Mouse (Mus musculus): ENCODE measurements around the gene Scg3. TPM values are rescaled to one million over a fixed set of nuclear protein-coding genes. Genes with fewer than 3 reads are reported as not detected.

Scg3 gene
- total and polyA plus RNA-seq, 3 experiments = not detected

DNA sequence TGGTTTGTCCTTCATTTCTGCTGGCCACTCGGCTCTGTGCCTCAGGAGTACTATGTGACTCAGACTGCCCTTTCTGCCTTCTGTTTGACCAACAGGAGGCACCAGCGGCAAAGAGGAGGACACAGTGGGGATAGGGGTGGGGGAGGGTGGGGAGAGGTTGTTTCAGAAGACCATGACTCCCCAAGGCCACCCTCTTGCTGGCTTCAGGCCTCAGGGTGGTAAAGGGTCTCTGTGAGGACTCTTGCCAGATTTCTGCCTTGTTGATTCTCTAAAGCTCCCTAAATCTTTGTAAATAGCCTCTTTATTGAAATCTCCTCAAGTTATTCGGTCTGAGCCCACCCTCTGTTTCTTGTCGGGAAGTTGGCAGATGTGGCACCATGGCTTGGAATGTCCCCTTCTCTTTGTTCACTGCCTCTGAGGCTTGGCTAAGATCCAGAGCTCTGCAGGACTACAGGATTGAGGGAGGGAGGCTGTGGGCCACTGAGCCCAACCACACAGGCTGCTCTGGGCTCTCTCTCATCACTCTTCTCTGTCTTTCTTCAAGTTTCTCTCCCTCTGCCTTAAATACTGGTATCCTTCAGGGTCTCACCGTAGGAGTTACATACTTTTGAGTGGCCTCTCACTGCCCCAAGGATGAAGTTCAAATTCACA, 84.5 kb downstream of the Scg3 start:
- DNase-seq (ENCODE audit: low read depth, low spot score) = no peak
- H3K9me3 ChIP-seq (replicated peaks; ENCODE audit: insufficient read depth, low read length) = no peaks in the 10 kb centered on the region
- no peak overlapping the region for H3K27ac ChIP-seq (ENCODE audit: control insufficient read depth, low read depth, low read length)
- H3K9ac ChIP-seq (ENCODE audit: control insufficient read depth, low read depth, low read length, poor library complexity, severe bottlenecking) = no peak overlapping the region
- no peaks in the 10 kb centered on the region for H3K79me2 ChIP-seq (ENCODE audit: control insufficient read depth, insufficient read depth, low read length, poor library complexity)
- TF ChIP-seq RAD21 (IDR thresholded peaks at IDR 0.05; ENCODE audit: low read depth, low read length) (no peak), TBP (IDR thresholded peaks at IDR 0.05; ENCODE audit: low read depth, low read length) (no peak), ELF1 (IDR thresholded peaks at IDR 0.05; ENCODE audit: low read depth, low read length) (no peak), MAX (IDR thresholded peaks at IDR 0.05; ENCODE audit: low read length) (no peak), MAFK (IDR thresholded peaks at IDR 0.05; ENCODE audit: borderline replicate concordance, low read depth, low read length) (no peak), NELFE (IDR thresholded peaks at IDR 0.05; ENCODE audit: low read depth, low read length) (no peak), SMC3 (IDR thresholded peaks at IDR 0.05; ENCODE audit: low read depth, low read length) (no peak), E2F4 (IDR thresholded peaks at IDR 0.05; ENCODE audit: borderline replicate concordance, low read depth, low read length) (no peak), ZMIZ1 (IDR thresholded peaks at IDR 0.05; ENCODE audit: low read depth, low read length) (no peak), GABPA (IDR thresholded peaks at IDR 0.05; ENCODE audit: low read depth, low read length) (no peak), POLR2AphosphoS5 (IDR thresholded peaks at IDR 0.05; ENCODE audit: borderline replicate concordance, low read depth, low read length) (no peak)
- no peaks in the 10 kb centered on the region for H3K36me3 ChIP-seq (ENCODE audit: control insufficient read depth in 1 of 2, insufficient read depth in 2 of 2, low read length in 2 of 2)
- H3K27me3 ChIP-seq (ENCODE audit: control insufficient read depth in 1 of 2, insufficient read depth in 2 of 2, low read length in 2 of 2) = peaks cover 0 to 2% of the 10 kb centered on the region in 2 experiments; a peak in 2 of 4 replicates
- H3K4me1 ChIP-seq (ENCODE audit: control insufficient read depth in 1 of 2, insufficient read depth in 2 of 2, low read length in 2 of 2) = no peaks in the 10 kb centered on the region
- H3K4me3 ChIP-seq (ENCODE audit: control insufficient read depth in 1 of 2, insufficient read depth in 1 of 2, low read depth in 2 of 2, low read length in 2 of 2) = no peak overlapping the region

DNA sequence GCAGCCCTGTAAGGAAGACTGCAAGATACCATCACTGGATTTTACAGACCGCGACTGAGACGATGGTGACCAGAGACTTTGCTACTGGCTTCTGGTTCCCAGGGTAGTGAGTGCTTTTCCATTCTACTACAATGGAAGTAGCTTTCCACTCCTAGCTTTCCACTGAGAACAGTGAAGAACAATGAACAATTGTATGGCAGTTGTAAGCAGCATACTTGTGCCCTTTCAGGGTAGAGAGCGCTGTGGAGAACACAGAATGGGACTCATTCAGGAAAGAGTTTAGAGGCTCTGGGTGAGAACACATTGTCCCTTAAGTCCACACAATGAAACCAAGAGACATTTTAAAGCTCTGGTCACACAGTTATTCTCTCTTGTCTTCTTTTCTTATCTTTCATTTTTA, 86.3 kb downstream of the Scg3 start:
- H3K27ac ChIP-seq (ENCODE audit: control insufficient read depth, low read depth, low read length) = no peak overlapping the region
- peaks cover 0 to 3% of the 10 kb centered on the region in 2 experiments; a peak in 2 of 4 replicates for H3K27me3 ChIP-seq (ENCODE audit: control insufficient read depth in 1 of 2, insufficient read depth in 2 of 2, low read length in 2 of 2)
- no peaks in the 10 kb centered on the region for H3K79me2 ChIP-seq (ENCODE audit: control insufficient read depth, insufficient read depth, low read length, poor library complexity)
- no peaks in the 10 kb centered on the region for H3K4me1 ChIP-seq (ENCODE audit: control insufficient read depth in 1 of 2, insufficient read depth in 2 of 2, low read length in 2 of 2)
- no peak overlapping the region for H3K4me3 ChIP-seq (ENCODE audit: control insufficient read depth in 1 of 2, insufficient read depth in 1 of 2, low read depth in 2 of 2, low read length in 2 of 2)
- H3K36me3 ChIP-seq (ENCODE audit: control insufficient read depth in 1 of 2, insufficient read depth in 2 of 2, low read length in 2 of 2) = no peaks in the 10 kb centered on the region
- H3K9ac ChIP-seq (ENCODE audit: control insufficient read depth, low read depth, low read length, poor library complexity, severe bottlenecking) = no peak overlapping the region
- H3K9me3 ChIP-seq (replicated peaks; ENCODE audit: insufficient read depth, low read length) = no peaks in the 10 kb centered on the region
- TF ChIP-seq POLR2AphosphoS5 (IDR thresholded peaks at IDR 0.05; ENCODE audit: borderline replicate concordance, low read depth, low read length) (no peak), E2F4 (IDR thresholded peaks at IDR 0.05; ENCODE audit: borderline replicate concordance, low read depth, low read length) (no peak)
- no peak for DNase-seq (ENCODE audit: low read depth, low spot score)

DNA sequence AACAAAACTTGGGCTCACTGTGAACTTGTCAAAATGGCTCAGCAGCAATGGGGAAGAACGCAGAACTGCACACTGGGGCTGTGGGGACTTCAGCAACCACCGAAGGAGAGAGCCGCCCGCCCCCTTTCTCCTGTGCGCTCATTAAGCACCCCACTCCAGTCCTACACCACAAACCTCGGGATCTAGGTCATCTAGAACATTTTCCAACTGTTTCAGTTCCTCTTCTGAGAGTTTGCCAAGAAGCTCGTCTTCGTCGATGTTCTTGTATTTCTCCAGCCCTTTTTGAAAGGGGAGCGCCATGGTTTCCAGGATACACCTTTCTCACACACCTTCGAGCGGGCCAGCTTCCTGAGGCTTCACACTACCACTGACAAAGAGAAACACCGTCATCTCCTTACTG, 86.8 kb downstream of the Scg3 start:
- Histone ChIP-seq H3K9me3 (replicated peaks; ENCODE audit: insufficient read depth, low read length) (no peaks in the 10 kb centered on the region), H3K27me3 (ENCODE audit: control insufficient read depth in 1 of 2, insufficient read depth in 2 of 2, low read length in 2 of 2) (peaks cover 0 to 3% of the 10 kb centered on the region in 2 experiments; a peak in 2 of 4 replicates)

More for the DNA sequence above, 86.8 kb downstream of the Scg3 start:
- Histone ChIP-seq H3K9ac (ENCODE audit: control insufficient read depth, low read depth, low read length, poor library complexity, severe bottlenecking) (no peak overlapping the region), H3K36me3 (ENCODE audit: control insufficient read depth in 1 of 2, insufficient read depth in 2 of 2, low read length in 2 of 2) (no peaks in the 10 kb centered on the region), H3K79me2 (ENCODE audit: control insufficient read depth, insufficient read depth, low read length, poor library complexity) (no peaks in the 10 kb centered on the region), H3K27ac (ENCODE audit: control insufficient read depth, low read depth, low read length) (no peak overlapping the region), H3K4me1 (ENCODE audit: control insufficient read depth in 1 of 2, insufficient read depth in 2 of 2, low read length in 2 of 2) (no peaks in the 10 kb centered on the region), H3K4me3 (ENCODE audit: control insufficient read depth in 1 of 2, insufficient read depth in 1 of 2, low read depth in 2 of 2, low read length in 2 of 2) (no peak overlapping the region)
- DNase-seq (ENCODE audit: low read depth, low spot score) = no peak
- TF ChIP-seq MAFK (IDR thresholded peaks at IDR 0.05; ENCODE audit: borderline replicate concordance, low read depth, low read length) (no peak), ZMIZ1 (IDR thresholded peaks at IDR 0.05; ENCODE audit: low read depth, low read length) (no peak), NELFE (IDR thresholded peaks at IDR 0.05; ENCODE audit: low read depth, low read length) (no peak), MAX (IDR thresholded peaks at IDR 0.05; ENCODE audit: low read length) (no peak), BHLHE40 (IDR thresholded peaks at IDR 0.05; ENCODE audit: borderline replicate concordance, low read depth, low read length) (no peak), POLR2A (IDR thresholded peaks at IDR 0.05; ENCODE audit: control insufficient read depth in 1 of 2, insufficient read depth in 1 of 2, low read depth in 1 of 2, low read length in 2 of 2, poor library complexity in 1 of 2) (no peak), POLR2AphosphoS2 (IDR thresholded peaks at IDR 0.05; ENCODE audit: low read length) (no peak), UBTF (IDR thresholded peaks at IDR 0.05; ENCODE audit: borderline replicate concordance, insufficient read depth, low read depth, low read length) (no peak), CHD1 (IDR thresholded peaks at IDR 0.05; ENCODE audit: low read depth, low read length) (no peak), RCOR1 (IDR thresholded peaks at IDR 0.05; ENCODE audit: low read depth, low read length) (no peak)
